Mouse (Mus musculus) neural tube, embryonic 13.5 days (tissue): ENCODE data around the gene Sbno2. TPM values are rescaled to one million over a fixed set of nuclear protein-coding genes. Genes with fewer than 3 reads are reported as not detected.

Source experiments
- ATAC-seq: fragments of 200-750 bp; cut with Nextera tagmentation; 2 replicates; pipeline ENCODE4 v1.8.0; 2017; ENCODE audit warnings: low read depth, mild to moderate bottlenecking, moderate TSS enrichment, moderate library complexity
- H3K27ac ChIP-seq: fragments of 300-500 bp; sonication (generic); replicated peaks from 2 replicates; pipeline ENCODE4 v1.5.1; 2015; ENCODE audit warnings: moderate library complexity, mild to moderate bottlenecking, inconsistent platforms
- H3K27me3 ChIP-seq: fragments of 300-500 bp; sonication (generic); 2 replicates; pipeline ENCODE4 v1.6.1; 2015; ENCODE audit warnings: mild to moderate bottlenecking, inconsistent platforms
- H3K36me3 ChIP-seq: fragments of 300-500 bp; sonication (generic); 2 replicates; pipeline ENCODE4 v1.6.1; 2015; ENCODE audit warnings: mild to moderate bottlenecking, inconsistent platforms
- H3K4me1 ChIP-seq: fragments of 300-500 bp; sonication (generic); replicated peaks from 2 replicates; pipeline ENCODE4 v1.6.1; 2015; ENCODE audit warnings: inconsistent platforms
- H3K4me2 ChIP-seq: fragments of 300-500 bp; sonication (generic); 2 replicates; pipeline ENCODE4 v1.6.1; 2015; ENCODE audit warnings: inconsistent platforms, mild to moderate bottlenecking, moderate library complexity
- H3K4me3 ChIP-seq: fragments of 300-500 bp; sonication (generic); 2 replicates; pipeline ENCODE4 v1.5.1; 2015; ENCODE audit warnings: mild to moderate bottlenecking, inconsistent platforms
- H3K9ac ChIP-seq: fragments of 300-500 bp; sonication (generic); 2 replicates; pipeline ENCODE4 v1.6.1; 2015; ENCODE audit warnings: moderate library complexity, mild to moderate bottlenecking, inconsistent platforms
- H3K9me3 ChIP-seq: fragments of 300-500 bp; sonication (generic); 2 replicates; pipeline ENCODE4 v1.6.1; 2016; ENCODE audit warnings: inconsistent platforms
- WGBS: fragments of 180-500 bp; shearing (Covaris S2); methylation state at CpG from one replicate; pipeline ENCODE4 v1.1.7; 2015; 5-methylcytosine and 5-hydroxymethylcytosine counted together
- polyA plus RNA-seq: library from polyadenylated mRNA; unstranded; fragments of >200 nt; fragmentation: Nextera tagmentation; extraction: Ambion mirVana; gene quantifications from 2 replicates; pipeline ENCODE4 v1.2.1, GENCODE M21; 2015

The Sbno2 gene
- polyA plus RNA-seq, 1 experiment from 2014 or later = 12.9 TPM

DNA sequence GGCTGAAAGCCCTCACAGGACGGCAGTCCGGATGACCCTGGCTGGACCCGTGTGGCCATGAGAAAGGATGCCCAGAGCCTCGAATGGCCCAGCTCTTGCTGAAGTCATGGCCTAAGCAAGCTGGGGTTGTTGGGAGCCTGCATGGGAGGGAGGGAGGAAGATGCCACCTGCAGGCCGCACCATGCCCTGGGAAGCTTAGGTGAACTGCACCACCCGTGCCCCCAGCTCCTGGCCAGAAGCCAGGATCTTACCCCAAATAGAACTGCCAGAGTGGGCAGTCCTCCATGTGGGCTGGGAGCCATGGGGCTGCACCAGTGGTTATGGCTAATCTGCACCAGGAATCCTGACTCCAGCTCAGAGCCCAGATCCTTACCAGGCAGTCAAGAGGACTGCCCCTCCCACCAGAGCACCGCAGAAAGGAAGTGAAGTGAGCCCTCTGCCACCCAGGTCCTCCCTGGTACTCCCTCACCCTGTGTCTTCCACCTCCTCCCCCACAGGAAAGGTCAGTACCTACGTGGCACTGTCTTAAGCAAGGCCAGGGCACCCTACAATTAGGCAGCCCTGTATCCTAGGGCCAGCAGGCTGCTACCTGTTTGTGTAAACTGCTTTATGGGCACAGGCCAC is 28.0 kb upstream of the Sbno2 start:
- Histone ChIP-seq H3K4me2 (no peak overlapping the region), H3K4me3 (no peak overlapping the region), H3K9ac (no peak overlapping the region), H3K4me1 (peaks cover 40% of the 10 kb centered on the region), H3K36me3 (peaks cover 80% of the 10 kb centered on the region), H3K27me3 (peaks cover 17% of the 10 kb centered on the region), H3K27ac (no peak overlapping the region), H3K9me3 (no peaks in the 10 kb centered on the region)
- no peak for ATAC-seq
- 73% methylated on average over 8 of the region's 8 CpGs for WGBS

DNA sequence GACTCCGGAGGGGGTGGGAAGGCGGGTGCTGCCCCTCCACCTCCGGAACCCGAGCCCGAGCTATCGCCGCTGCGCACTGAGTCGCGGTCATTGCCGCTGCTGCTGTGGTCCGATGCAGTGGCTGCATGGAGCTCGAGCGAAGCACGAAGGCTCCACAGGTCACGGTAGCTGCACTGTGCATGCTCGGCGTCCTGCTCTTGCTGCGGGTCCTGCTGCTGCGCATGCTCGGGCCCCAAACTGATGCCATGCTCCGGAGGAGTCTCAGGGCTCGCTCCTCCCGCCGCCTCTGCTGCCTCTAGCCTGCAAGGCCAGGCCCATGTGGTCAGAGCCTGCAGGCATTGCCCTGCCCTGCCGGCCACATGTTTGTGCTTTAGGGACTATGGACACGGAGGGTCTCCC is 26.6 kb upstream of the Sbno2 start:
- H3K4me3 ChIP-seq = peak overlapping the region; percentile 10; the same call in 1 of the 2 replicates

DNA sequence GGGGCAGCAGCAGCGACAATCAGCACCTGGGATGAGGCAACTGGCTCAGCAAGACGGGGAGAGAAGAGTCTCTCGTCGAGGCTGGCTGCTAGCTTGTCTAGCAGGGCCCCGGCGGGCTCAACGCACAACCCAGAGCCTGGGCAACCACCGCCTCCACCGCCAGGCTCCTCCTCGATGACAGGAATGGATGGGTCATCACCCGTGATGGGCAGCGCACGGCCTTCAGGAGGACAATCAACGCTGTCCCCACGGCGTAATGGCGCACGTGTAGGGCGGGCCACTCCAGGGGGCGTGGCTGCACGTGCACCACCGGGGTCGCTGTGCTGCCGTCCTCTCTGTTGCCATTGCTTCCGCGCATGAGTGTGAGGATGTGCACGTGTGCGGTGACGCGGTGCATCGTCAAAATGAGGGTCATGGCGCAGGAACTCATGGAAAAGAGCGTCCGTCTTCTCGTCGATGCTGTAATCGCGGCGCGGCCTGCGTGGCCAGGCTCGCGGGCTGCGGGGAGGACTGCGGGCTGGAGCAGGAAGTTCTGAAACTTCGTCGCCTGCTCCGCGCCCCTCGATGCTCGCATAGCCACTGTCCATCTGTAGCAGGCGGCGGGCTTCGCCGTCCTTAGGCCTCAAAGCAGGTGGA is 26.1 kb upstream of the Sbno2 start:
- H3K9ac ChIP-seq = peak overlapping the region; percentile 38; the same call in 1 of the 2 replicates
- H3K4me2 ChIP-seq = peak overlapping the region; percentile 33
- peak overlapping the region; percentile 10; the same call in 1 of the 2 replicates for H3K4me3 ChIP-seq
- ATAC-seq = 0 out of 2 replicates have a peak, but pooled peaks have one; percentile 16
- WGBS = 13% methylated on average over 55 of the region's 55 CpGs
- peaks cover 99% of the 10 kb centered on the region for H3K36me3 ChIP-seq
- peaks cover 9% of the 10 kb centered on the region for H3K27me3 ChIP-seq
- 0 out of 2 replicates have a peak overlapping the region, but pooled peaks have one; percentile 23 for H3K27ac ChIP-seq
- peaks cover 21% of the 10 kb centered on the region for H3K4me1 ChIP-seq
- no peaks in the 10 kb centered on the region for H3K9me3 ChIP-seq

More for the DNA sequence above, 26.6 kb upstream of the Sbno2 start:
- H3K27me3 ChIP-seq = peaks cover 14% of the 10 kb centered on the region
- peaks cover 27% of the 10 kb centered on the region for H3K4me1 ChIP-seq
- WGBS = 32% methylated on average over 27 of the region's 27 CpGs
- no peaks in the 10 kb centered on the region for H3K9me3 ChIP-seq
- H3K4me2 ChIP-seq = peak overlapping the region; percentile 33
- peak overlapping the region; percentile 38; the same call in 1 of the 2 replicates for H3K9ac ChIP-seq
- 0 out of 2 replicates have a peak, but pooled peaks have one; percentile 9 for ATAC-seq
- 0 out of 2 replicates have a peak overlapping the region, but pooled peaks have one; percentile 23 for H3K27ac ChIP-seq
- peaks cover 93% of the 10 kb centered on the region for H3K36me3 ChIP-seq

DNA sequence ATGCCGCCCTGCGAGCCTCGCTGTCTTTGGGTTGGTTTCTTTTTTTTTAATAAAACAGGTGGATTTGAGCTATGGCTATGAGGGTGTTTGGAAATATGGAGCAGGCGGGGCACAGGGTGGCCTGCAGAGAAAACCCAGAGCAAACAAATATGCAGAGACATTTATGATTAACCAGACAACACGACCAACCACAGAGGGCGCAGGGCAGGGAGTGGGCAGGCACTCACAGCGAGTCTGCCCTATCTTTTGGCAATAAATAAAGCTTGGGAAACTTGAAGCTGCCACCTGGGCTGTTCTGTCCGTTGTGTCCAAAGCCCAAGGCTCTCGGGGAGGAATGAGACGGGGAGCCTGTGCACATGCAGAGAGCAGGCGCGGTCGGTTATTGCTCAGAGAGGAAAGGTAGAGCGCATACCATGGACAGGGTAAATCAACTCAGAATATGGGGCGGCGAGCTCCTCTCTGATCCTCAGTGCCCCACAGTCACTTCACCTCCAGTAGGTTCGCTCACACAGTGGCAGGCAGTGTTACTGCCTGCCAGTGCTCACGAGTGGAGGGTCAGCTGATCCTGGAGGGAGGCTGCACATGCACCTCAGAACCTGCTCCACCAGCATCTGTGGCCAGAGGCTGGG is 25.1 kb upstream of the Sbno2 start:
- WGBS = 81% methylated on average over 18 of the region's 18 CpGs
- Histone ChIP-seq H3K27me3 (peaks cover 1% of the 10 kb centered on the region), H3K27ac (no peak overlapping the region), H3K4me2 (no peak overlapping the region), H3K4me1 (peaks cover 17% of the 10 kb centered on the region), H3K9ac (0 out of 2 replicates have a peak overlapping the region, but pooled peaks have one; percentile 26), H3K9me3 (no peaks in the 10 kb centered on the region), H3K36me3 (peaks cover 100% of the 10 kb centered on the region), H3K4me3 (no peak overlapping the region)
- no peak for ATAC-seq

DNA sequence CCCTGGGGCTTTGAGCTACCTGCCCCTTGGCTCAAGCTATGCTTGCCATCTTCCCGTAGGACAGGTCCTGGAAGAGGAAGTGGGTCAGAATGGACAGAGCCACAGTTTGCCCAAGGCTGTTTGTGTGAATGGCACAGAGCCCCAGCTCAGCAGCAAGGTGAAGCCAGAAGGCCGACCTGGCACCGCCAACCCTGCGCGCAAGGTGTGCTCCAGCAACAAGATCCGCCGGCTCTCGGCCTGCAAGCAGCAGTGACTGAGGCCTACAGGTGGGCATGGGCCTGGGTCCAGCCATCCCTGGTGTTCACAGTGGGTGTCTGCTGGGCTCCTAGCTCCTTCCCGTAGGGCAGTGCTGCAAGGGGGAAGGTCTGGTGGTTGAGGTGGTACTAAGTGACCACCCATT is 24.5 kb upstream of the Sbno2 start:
- H3K36me3 ChIP-seq = peaks cover 100% of the 10 kb centered on the region
- WGBS = 94% methylated on average over 9 of the region's 9 CpGs

DNA sequence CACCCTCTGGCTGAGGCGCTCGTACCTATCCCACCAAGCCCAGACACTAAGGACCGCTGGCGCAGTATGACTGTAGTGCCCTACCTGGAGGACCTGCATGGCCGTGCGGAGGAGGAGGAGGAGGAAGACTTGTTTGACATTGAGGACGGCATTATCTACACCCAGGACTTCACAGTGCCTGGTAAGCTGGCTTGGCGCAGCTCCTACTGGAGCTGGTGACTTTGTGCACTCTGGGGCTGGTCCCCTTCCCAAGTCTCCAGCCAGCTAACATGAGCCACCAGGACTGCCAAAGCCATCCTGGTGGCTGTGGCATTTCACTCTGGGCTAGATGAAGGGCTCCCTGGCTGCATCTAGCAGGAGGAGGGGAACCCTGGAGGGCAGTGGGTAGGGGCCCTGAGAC is 22.5 kb upstream of the Sbno2 start:
- no peak for ATAC-seq
- H3K9ac ChIP-seq = no peak overlapping the region
- peaks cover 95% of the 10 kb centered on the region for H3K36me3 ChIP-seq
- H3K4me3 ChIP-seq = no peak overlapping the region
- 93% methylated on average over 8 of the region's 8 CpGs for WGBS
- H3K4me2 ChIP-seq = no peak overlapping the region
- no peak overlapping the region for H3K27ac ChIP-seq
- H3K27me3 ChIP-seq = no peaks in the 10 kb centered on the region; the same call in 1 of the 2 replicates
- peaks cover 13% of the 10 kb centered on the region for H3K4me1 ChIP-seq
- no peaks in the 10 kb centered on the region for H3K9me3 ChIP-seq

More for the DNA sequence above, 24.5 kb upstream of the Sbno2 start:
- H3K9me3 ChIP-seq = no peaks in the 10 kb centered on the region
- peaks cover 17% of the 10 kb centered on the region for H3K4me1 ChIP-seq
- H3K4me2 ChIP-seq = no peak overlapping the region
- ATAC-seq = no peak
- H3K9ac ChIP-seq = no peak overlapping the region
- no peak overlapping the region for H3K27ac ChIP-seq
- no peaks in the 10 kb centered on the region; the same call in 1 of the 2 replicates for H3K27me3 ChIP-seq
- H3K4me3 ChIP-seq = no peak overlapping the region

DNA sequence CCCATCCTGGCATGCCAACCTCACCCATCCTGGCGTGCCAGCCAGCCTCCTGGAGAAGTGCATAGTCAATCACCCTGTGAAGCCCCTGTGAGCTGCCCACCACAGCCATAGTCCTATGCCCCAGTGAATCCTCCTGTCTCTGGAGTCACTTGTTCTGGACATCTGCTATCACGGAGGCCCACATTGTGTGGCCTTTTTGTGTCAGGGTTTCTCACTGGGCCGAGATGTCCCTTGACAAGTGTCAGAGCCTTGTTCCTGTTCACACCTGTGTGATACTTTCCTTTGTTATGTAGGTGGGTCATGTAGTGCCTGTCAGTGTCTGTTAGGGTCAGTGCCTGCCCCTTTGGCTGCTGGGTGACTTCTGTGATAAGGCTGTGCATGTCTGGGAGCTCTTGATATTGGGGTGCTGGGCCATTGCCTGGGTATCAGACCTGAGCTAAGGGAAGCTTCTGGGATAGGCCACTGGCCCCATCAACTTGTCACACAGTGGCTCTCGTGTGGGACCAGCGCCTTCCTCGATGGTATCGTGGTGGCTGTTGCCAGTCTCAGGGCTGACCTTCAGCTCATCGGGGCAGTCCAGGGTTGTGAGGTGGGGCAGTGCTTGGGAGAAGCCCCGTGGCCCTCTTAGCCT is 18.7 kb upstream of the Sbno2 start:
- no peak overlapping the region for H3K27ac ChIP-seq
- H3K36me3 ChIP-seq = peaks cover 81% of the 10 kb centered on the region

DNA sequence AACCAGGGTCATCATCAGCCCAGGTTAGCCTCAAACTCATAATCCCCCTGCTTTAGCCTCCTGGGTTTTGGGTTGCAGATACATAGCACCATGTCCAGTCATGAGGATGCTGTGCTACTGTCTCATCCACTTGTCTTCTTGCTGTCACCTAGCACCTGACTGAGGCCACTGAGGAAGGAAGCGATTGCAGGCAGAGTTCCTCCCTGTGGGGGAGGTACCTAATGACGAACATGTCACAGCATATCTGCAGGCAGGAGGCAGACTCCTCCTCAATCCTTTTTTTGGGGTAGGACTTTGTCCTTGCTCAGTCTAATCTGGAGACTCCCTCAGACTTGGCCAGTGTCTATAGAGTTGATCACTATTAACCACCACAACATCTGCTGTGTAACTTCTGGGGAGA is 16.3 kb upstream of the Sbno2 start:
- ATAC-seq = no peak
- Histone ChIP-seq H3K4me2 (no peak overlapping the region), H3K4me3 (no peak overlapping the region), H3K27me3 (no peaks in the 10 kb centered on the region), H3K9me3 (no peaks in the 10 kb centered on the region), H3K36me3 (peaks cover 57% of the 10 kb centered on the region), H3K4me1 (peaks cover 42% of the 10 kb centered on the region), H3K27ac (no peak overlapping the region), H3K9ac (no peak overlapping the region)
- 97% methylated on average over 2 of the region's 2 CpGs for WGBS

More for the DNA sequence above, 18.7 kb upstream of the Sbno2 start:
- no peak overlapping the region for H3K4me3 ChIP-seq
- no peak overlapping the region for H3K4me2 ChIP-seq
- 93% methylated on average over 9 of the region's 9 CpGs for WGBS
- ATAC-seq = no peak
- H3K9me3 ChIP-seq = no peaks in the 10 kb centered on the region
- no peak overlapping the region for H3K9ac ChIP-seq
- no peaks in the 10 kb centered on the region for H3K27me3 ChIP-seq
- peaks cover 18% of the 10 kb centered on the region for H3K4me1 ChIP-seq

DNA sequence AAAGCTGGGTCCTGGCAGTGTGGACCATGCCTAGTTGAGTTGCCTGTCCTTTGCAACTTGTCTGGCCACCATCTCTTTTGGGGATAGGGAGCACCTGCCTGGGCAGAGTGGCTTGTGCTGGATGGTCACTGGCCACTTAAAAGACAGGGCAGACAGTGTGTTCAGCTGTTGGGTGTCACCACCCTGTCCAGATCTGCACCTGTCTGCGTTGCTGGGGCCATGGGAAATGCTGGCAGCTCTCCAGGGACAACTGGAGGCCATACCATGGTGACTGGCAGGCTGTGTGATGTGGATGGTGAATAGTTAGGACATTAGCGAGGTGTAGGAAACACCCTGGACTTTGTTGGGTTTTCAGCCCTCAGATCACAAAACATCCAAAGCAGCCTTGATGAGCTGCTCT is 14.8 kb upstream of the Sbno2 start:
- Histone ChIP-seq H3K9me3 (no peaks in the 10 kb centered on the region), H3K27me3 (no peaks in the 10 kb centered on the region), H3K9ac (0 out of 2 replicates have a peak overlapping the region, but pooled peaks have one; percentile 19), H3K4me2 (no peak overlapping the region), H3K4me3 (no peak overlapping the region), H3K4me1 (peaks cover 45% of the 10 kb centered on the region), H3K27ac (no peak overlapping the region), H3K36me3 (peaks cover 42% of the 10 kb centered on the region)
- ATAC-seq = no peak
- WGBS = 67% methylated on average over 2 of the region's 2 CpGs

DNA sequence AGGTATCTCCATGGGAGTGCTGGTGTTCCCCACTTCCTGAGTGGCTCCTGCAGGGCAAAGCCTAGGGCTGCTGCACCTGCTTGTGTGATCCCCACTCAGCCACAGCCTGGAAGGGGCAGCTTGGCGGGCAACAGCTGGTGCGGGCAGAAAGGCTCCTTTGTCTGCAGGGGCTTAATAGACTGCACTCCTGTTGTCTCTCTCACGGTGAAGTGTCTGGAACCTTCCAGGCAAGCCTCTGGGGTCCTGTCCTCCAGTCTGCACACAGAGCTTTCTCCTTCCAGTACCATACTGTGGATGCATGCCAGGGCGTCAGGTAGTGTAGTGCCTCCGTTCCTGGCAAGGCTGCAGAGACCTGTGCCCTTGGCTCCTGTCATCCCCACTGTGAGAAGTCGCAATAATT is 13.2 kb upstream of the Sbno2 start:
- Histone ChIP-seq H3K4me3 (peak overlapping the region; percentile 69), H3K4me2 (peak overlapping the region; percentile 91), H3K9ac (peak overlapping the region; percentile 91), H3K36me3 (peaks cover 30% of the 10 kb centered on the region), H3K9me3 (no peaks in the 10 kb centered on the region), H3K27ac (peak overlapping the region; percentile 64), H3K4me1 (peaks cover 54% of the 10 kb centered on the region), H3K27me3 (no peaks in the 10 kb centered on the region)
- 37% methylated on average over 6 of the region's 6 CpGs for WGBS
- ATAC-seq = no peak

DNA sequence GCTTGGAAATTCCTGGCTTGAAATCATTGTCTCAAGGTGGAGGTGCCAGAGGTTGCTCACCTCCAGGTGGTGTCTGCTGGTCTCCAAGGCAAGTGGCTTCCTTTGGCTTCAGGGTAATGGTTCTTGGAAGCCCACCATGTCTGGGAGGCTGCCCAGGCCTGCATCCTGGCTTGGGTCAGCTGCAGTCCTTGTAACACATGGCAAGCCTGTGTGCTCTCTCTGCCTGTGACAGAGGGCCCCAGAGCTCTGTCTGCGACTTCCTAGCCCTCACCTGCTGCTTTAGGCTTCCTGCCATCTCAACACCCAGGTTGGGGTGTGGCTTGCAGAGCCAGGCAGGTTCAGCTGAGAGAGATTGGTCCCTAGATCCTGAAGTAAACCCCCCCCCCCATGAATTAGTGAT is 12.4 kb upstream of the Sbno2 start:
- Histone ChIP-seq H3K27ac (peak overlapping the region; percentile 64; the same call in 1 of the 2 replicates), H3K9me3 (no peaks in the 10 kb centered on the region), H3K4me1 (peaks cover 54% of the 10 kb centered on the region), H3K36me3 (peaks cover 23% of the 10 kb centered on the region), H3K4me2 (peak overlapping the region; percentile 91), H3K9ac (peak overlapping the region; percentile 91), H3K4me3 (peak overlapping the region; percentile 69), H3K27me3 (no peaks in the 10 kb centered on the region)
- WGBS = 67% methylated on average over 1 of the region's 1 CpGs
- ATAC-seq = no peak
